In genomic region chr8:83652744-83653661, GRCm38 (mm10) we compare ENCODE assay signal across 8 mouse cellular contexts. TPM values are rescaled to one million over a fixed set of nuclear protein-coding genes. Genes with fewer than 3 reads are reported as not detected.
DNase-seq lines count a peak whose midpoint lies in the region; ATAC-seq lines count a peak whose summit lies in the region.

No protein-coding gene starts in this region.

- peak overlapping the region; percentile 96 for H3K9ac ChIP-seq in kidney, embryonic 16.5 days (replicated peaks; ENCODE audit: low read length)
- H3K9ac ChIP-seq in forebrain, embryonic 11.5 days (ENCODE audit: low read length), result peak overlapping the region; percentile 87
- H3K9ac ChIP-seq in midbrain, embryonic 12.5 days (replicated peaks), result peak overlapping the region; percentile 82

- peak overlapping the region; percentile 92 for H3K27ac ChIP-seq in kidney, embryonic 16.5 days (ENCODE audit: low read length)
- H3K27ac ChIP-seq in forebrain, embryonic 11.5 days (ENCODE audit: low read depth, low read length), result 0 out of 2 replicates have a peak overlapping the region, but pooled peaks have one; percentile 10
- H3K27ac ChIP-seq in midbrain, embryonic 12.5 days (replicated peaks), result peak overlapping the region; percentile 67

- peak; percentile 41; the same call in 1 of the 2 replicates for ATAC-seq in kidney, embryonic 16.5 days (ENCODE audit: low FRiP score, low TSS enrichment)
- ATAC-seq in forebrain, embryonic 11.5 days (replicated peaks; ENCODE audit: low FRiP score), result peak; percentile 59
- 0 out of 2 replicates have a peak, but pooled peaks have one; percentile 4 for ATAC-seq in midbrain, embryonic 12.5 days (ENCODE audit: low FRiP score, low read depth)
- ATAC-seq in megakaryocyte-erythroid progenitor cell, adult 5-6 weeks (replicated peaks; ENCODE audit: low FRiP score, low TSS enrichment, poor library complexity, severe bottlenecking), result no peak

- H3K4me1 ChIP-seq in kidney, embryonic 16.5 days (ENCODE audit: insufficient read depth, low read length), result peaks cover 24% of the 10 kb centered on the region
- H3K4me1 ChIP-seq in forebrain, embryonic 11.5 days (replicated peaks; ENCODE audit: control insufficient read depth, insufficient read depth, low read length), result peaks cover 7% of the 10 kb centered on the region; the same call in 1 of the 2 replicates
- peaks cover 22% of the 10 kb centered on the region for H3K4me1 ChIP-seq in midbrain, embryonic 12.5 days

- peak overlapping the region; percentile 91 for H3K4me3 ChIP-seq in kidney, embryonic 16.5 days (ENCODE audit: low read length)
- H3K4me3 ChIP-seq in forebrain, embryonic 11.5 days (ENCODE audit: low read depth, low read length), result peak overlapping the region; percentile 88
- peak overlapping the region; percentile 85 for H3K4me3 ChIP-seq in midbrain, embryonic 12.5 days

- no peak for DNase-seq in kidney, adult 18-20 months
- peak; percentile 54 for DNase-seq in NIH3T3 (ENCODE audit: low read depth)
- peak; percentile 63 for DNase-seq in forebrain, embryonic 11.5 days (ENCODE audit: low spot score)
- peak; percentile 67 for DNase-seq in kidney, postnatal 10 days
- no peak for DNase-seq in left cerebral cortex, postnatal 4 days

- H3K27me3 ChIP-seq in kidney, embryonic 16.5 days (ENCODE audit: insufficient read depth, low read length), result no peaks in the 10 kb centered on the region
- H3K27me3 ChIP-seq in forebrain, embryonic 11.5 days (ENCODE audit: control insufficient read depth, insufficient read depth, low read length), result no peaks in the 10 kb centered on the region
- H3K27me3 ChIP-seq in midbrain, embryonic 12.5 days, result no peaks in the 10 kb centered on the region

- intact Hi-C loops in left cerebral cortex, postnatal 4 days (cut with DNase I), result no loop called here

- no peaks in the 10 kb centered on the region for H3K9me3 ChIP-seq in kidney, embryonic 16.5 days (ENCODE audit: low read length)
- no peaks in the 10 kb centered on the region for H3K9me3 ChIP-seq in forebrain, embryonic 11.5 days (ENCODE audit: control insufficient read depth, low read length)
- no peaks in the 10 kb centered on the region for H3K9me3 ChIP-seq in midbrain, embryonic 12.5 days

- H3K4me2 ChIP-seq in kidney, embryonic 16.5 days (replicated peaks; ENCODE audit: low read depth, low read length), result peak overlapping the region; percentile 87
- peak overlapping the region; percentile 96 for H3K4me2 ChIP-seq in forebrain, embryonic 11.5 days (ENCODE audit: low read depth, low read length, severe bottlenecking)
- H3K4me2 ChIP-seq in midbrain, embryonic 12.5 days (replicated peaks), result peak overlapping the region; percentile 95

- H3K36me3 ChIP-seq in kidney, embryonic 16.5 days (ENCODE audit: insufficient read depth, low read length), result peaks cover 4% of the 10 kb centered on the region; the same call in 1 of the 2 replicates
- H3K36me3 ChIP-seq in forebrain, embryonic 11.5 days (ENCODE audit: control insufficient read depth, insufficient read depth, low read length), result no peaks in the 10 kb centered on the region
- peaks cover 9% of the 10 kb centered on the region; the same call in 1 of the 2 replicates for H3K36me3 ChIP-seq in midbrain, embryonic 12.5 days

- WGBS in kidney, embryonic 16.5 days, result under 1% methylated on average over 44 of the region's 46 CpGs
- WGBS in forebrain, embryonic 11.5 days, result 3% methylated on average over 40 of the region's 46 CpGs
- WGBS in midbrain, embryonic 12.5 days, result 3% methylated on average over 39 of the region's 46 CpGs

RNA-seq across cellular contexts. Expression of gene Gipc1, which starts 0.5 kb away (rescaled TPM):
- polyA plus RNA-seq in kidney, embryonic 16.5 days (2015; fragmentation: Nextera tagmentation; extraction: Ambion mirVana), result 227 and 237 TPM in 2 replicates
- 217 and 231 TPM in 2 replicates for polyA plus RNA-seq in forebrain, embryonic 11.5 days (2014; fragmentation: Nextera tagmentation; extraction: Ambion mirVana)
- 198 and 204 TPM in 2 replicates for polyA plus RNA-seq in midbrain, embryonic 12.5 days (2016; fragmentation: Nextera tagmentation; extraction: Ambion mirVana)
- total RNA-seq in megakaryocyte-erythroid progenitor cell, adult 5-6 weeks (2014; fragmentation: Nextera tagmentation), result 15.6 and 31.4 TPM in 2 replicates
- total RNA-seq in megakaryocyte-erythroid progenitor cell, adult 5-6 weeks (2017), result 6.5 and 6.9 TPM in 2 replicates
- total RNA-seq in left cerebral cortex, postnatal 4 days (2021), result 10 to 100 TPM; 74.7 to 77.4 TPM

RNA-seq across cellular contexts. Expression of gene Ptger1, which starts 13.5 kb away (rescaled TPM):
- polyA plus RNA-seq in kidney, embryonic 16.5 days (2015; fragmentation: Nextera tagmentation; extraction: Ambion mirVana), result 3.1 and 4.0 TPM in 2 replicates
- 0.47 and 0.60 TPM in 2 replicates for polyA plus RNA-seq in forebrain, embryonic 11.5 days (2014; fragmentation: Nextera tagmentation; extraction: Ambion mirVana)
- polyA plus RNA-seq in midbrain, embryonic 12.5 days (2016; fragmentation: Nextera tagmentation; extraction: Ambion mirVana), result 0.75 and 0.97 TPM in 2 replicates
- not detected in 2 replicates for total RNA-seq in megakaryocyte-erythroid progenitor cell, adult 5-6 weeks (2014; fragmentation: Nextera tagmentation)
- total RNA-seq in megakaryocyte-erythroid progenitor cell, adult 5-6 weeks (2017), result 0.65 and 1.1 TPM in 2 replicates
- 1 to 10 TPM in 1 of 2 experiments, under 1 TPM in 1; 0.95 to 1.1 TPM for total RNA-seq in left cerebral cortex, postnatal 4 days (2021)

RNA-seq across cellular contexts. Expression of gene Dnajb1, which starts 45.0 kb away (rescaled TPM):
- 67.5 and 68.0 TPM in 2 replicates for polyA plus RNA-seq in kidney, embryonic 16.5 days (2015; fragmentation: Nextera tagmentation; extraction: Ambion mirVana)
- polyA plus RNA-seq in forebrain, embryonic 11.5 days (2014; fragmentation: Nextera tagmentation; extraction: Ambion mirVana), result 73.8 and 78.5 TPM in 2 replicates
- polyA plus RNA-seq in midbrain, embryonic 12.5 days (2016; fragmentation: Nextera tagmentation; extraction: Ambion mirVana), result 66.4 and 67.7 TPM in 2 replicates
- total RNA-seq in megakaryocyte-erythroid progenitor cell, adult 5-6 weeks (2014; fragmentation: Nextera tagmentation), result 49.7 and 52.6 TPM in 2 replicates
- 50.2 and 63.1 TPM in 2 replicates for total RNA-seq in megakaryocyte-erythroid progenitor cell, adult 5-6 weeks (2017)
- 10 to 100 TPM; 35.3 to 35.9 TPM for total RNA-seq in left cerebral cortex, postnatal 4 days (2021)

RNA-seq across cellular contexts. Expression of gene Tecr, which starts 45.2 kb away (rescaled TPM):
- 631 and 669 TPM in 2 replicates for polyA plus RNA-seq in kidney, embryonic 16.5 days (2015; fragmentation: Nextera tagmentation; extraction: Ambion mirVana)
- polyA plus RNA-seq in forebrain, embryonic 11.5 days (2014; fragmentation: Nextera tagmentation; extraction: Ambion mirVana), result 550 and 611 TPM in 2 replicates
- 600 and 631 TPM in 2 replicates for polyA plus RNA-seq in midbrain, embryonic 12.5 days (2016; fragmentation: Nextera tagmentation; extraction: Ambion mirVana)
- 304 and 466 TPM in 2 replicates for total RNA-seq in megakaryocyte-erythroid progenitor cell, adult 5-6 weeks (2014; fragmentation: Nextera tagmentation)
- 230 and 318 TPM in 2 replicates for total RNA-seq in megakaryocyte-erythroid progenitor cell, adult 5-6 weeks (2017)
- total RNA-seq in left cerebral cortex, postnatal 4 days (2021), result 100 to 1,000 TPM; 610 to 661 TPM

RNA-seq across cellular contexts. Expression of gene Pkn1, which starts 46.0 kb away (rescaled TPM):
- polyA plus RNA-seq in kidney, embryonic 16.5 days (2015; fragmentation: Nextera tagmentation; extraction: Ambion mirVana), result 31.3 and 33.6 TPM in 2 replicates
- polyA plus RNA-seq in forebrain, embryonic 11.5 days (2014; fragmentation: Nextera tagmentation; extraction: Ambion mirVana), result 28.3 and 31.6 TPM in 2 replicates
- polyA plus RNA-seq in midbrain, embryonic 12.5 days (2016; fragmentation: Nextera tagmentation; extraction: Ambion mirVana), result 35.3 and 35.4 TPM in 2 replicates
- 36.3 and 83.2 TPM in 2 replicates for total RNA-seq in megakaryocyte-erythroid progenitor cell, adult 5-6 weeks (2014; fragmentation: Nextera tagmentation)
- 21.9 and 33.0 TPM in 2 replicates for total RNA-seq in megakaryocyte-erythroid progenitor cell, adult 5-6 weeks (2017)
- total RNA-seq in left cerebral cortex, postnatal 4 days (2021), result 100 to 1,000 TPM in 1 of 2 experiments, 10 to 100 TPM in 1; 98.7 to 107 TPM

Comparison
In these comparisons a context has a peak if more than half of its experiments do, and no peak if none do; other contexts are left out.
1. DNase-seq: peak in NIH3T3 (single experiment), forebrain, embryonic 11.5 days (single experiment) and kidney, postnatal 10 days (single experiment); none in kidney, adult 18-20 months (single experiment) and left cerebral cortex, postnatal 4 days (single experiment).
2. H3K27ac ChIP-seq: peak in every context shown above with its lines; median percentile 92 in kidney, embryonic 16.5 days; 67 in midbrain, embryonic 12.5 days; 10 in forebrain, embryonic 11.5 days.
3. Peak in every context shown above with its lines, with median percentiles within 50 percentile points of each other: H3K4me2 ChIP-seq, H3K4me3 ChIP-seq and H3K9ac ChIP-seq.